Mouse (Mus musculus): ENCODE data around the gene Plscr1.

The Plscr1 gene

DNA sequence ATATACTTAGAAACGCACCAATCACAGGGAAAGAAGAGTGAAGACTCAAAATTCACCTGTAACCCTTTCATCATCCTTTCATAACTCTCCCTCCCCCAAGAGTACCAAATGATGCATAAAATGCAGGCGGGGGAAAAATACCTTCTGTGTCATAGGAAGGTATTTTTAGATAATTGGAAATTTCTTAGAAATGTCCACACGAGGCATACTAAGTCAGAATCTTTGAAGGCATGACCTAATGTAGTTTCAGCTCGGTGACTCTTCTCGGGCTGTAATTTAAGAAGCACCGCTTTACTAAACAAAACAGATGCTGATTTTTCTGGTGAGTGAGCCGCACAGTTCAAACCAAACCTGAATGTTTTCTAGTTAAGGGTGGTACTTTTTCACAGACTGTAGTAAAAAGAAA lies at the start of gene Plscr1:
Plscr1 (plus strand) TSS at position 304 of the 406 bp plus-strand sequence.
- DNase-seq: no peak

DNA sequence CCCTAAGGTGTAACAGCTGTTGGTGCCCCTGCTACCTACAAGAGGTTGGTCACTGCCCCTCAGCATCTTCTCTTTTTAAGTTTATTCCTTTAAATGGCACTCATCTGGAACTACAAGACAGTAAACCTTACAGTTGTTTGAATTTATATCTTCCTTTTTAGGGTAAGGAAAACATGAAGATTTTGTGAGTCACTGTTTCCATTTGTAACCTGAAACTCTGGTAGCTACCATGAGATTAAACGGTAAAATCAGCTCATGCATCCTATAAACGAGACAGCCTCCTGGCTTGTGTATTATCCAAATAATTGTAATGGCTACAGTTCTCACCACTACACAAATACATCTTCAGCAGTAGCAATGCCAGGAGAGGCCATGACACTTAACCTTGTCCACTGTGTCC lies 45.2 kb upstream of the Plscr1 start:
- no peak for DNase-seq

DNA sequence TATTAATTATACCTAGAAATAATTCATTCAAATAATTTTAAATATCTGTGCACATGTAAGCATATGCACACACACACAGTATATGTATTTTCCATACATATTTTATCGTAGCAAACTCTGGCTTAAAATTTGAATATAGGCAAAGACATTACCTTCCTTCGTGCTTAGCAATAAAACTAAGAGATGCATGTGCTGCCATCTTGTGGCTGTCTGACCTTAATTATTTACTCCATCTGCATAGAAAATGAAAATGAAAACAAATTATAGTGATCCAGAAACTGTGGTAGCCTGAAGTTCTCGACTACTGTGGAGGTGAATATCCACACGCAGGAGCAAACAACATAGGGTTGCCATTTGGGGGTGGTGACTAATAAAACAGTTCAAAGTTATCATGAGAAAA lies 42.2 kb upstream of the Plscr1 start:
- DNase-seq: peak; percentile 16

DNA sequence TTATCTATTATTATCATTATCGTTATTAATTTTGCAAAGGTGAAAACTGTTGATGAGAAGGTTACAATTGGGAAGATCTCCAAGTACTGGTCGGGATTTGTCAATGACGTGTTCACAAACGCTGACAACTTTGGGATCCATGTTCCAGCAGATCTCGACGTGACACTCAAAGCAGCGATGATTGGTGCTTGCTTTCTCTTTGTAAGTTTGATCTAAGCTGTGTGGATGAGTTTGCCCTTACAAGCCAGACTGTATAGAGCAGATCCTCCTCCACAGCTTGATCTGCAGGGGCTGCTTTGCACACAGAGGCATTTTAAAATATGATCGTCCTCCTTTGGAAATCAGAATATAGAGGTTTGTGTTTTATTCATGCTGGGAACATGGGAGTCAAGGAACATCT lies 41.8 kb upstream of the Plscr1 start:
- no peak for DNase-seq

DNA sequence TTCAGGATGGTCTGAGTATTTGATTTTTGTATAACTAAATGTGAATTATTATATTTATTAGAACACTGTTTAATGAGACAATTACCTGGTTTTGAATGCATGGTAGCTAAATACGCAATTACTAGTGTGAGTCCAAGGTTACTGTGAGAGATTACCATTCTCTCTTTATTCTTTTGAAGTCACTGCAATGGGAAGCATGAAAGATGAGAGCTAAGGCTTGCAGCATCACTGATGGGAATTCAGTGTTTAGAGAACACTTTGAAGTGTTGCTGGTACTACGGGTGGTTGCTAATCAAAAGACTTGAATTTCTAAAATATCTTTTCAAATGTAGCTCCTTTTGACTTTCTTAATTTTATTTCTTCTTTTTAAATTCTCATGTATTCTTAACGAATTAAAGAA lies 39.7 kb upstream of the Plscr1 start:
- no peak for DNase-seq

DNA sequence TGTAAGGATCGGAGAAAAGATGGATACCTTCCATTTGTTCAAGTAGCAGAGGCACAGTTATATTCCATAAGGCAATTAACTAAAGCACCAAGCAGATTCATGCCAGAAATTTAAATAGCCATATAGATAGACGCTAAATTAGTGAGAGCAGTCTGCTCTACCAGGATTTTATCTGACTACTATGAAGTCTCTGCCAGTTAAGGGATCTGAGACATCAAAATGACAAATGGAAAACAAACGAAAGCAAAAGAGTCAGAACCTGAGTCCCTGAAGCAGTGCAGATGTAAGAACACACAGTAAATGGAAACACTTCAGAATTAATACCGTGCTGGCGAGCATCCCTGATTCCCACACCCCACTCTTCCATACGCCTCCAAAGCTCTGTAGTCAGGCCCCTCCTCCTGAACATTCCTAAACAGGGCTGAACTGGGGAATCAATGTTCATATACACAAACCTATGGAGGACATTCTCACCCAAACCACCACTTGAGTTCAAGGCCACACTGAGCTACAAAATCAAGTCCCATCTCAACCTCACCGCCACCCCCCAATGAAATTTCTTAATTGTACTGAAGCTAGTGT lies 39.1 kb upstream of the Plscr1 start:
- DNase-seq: no peak

DNA sequence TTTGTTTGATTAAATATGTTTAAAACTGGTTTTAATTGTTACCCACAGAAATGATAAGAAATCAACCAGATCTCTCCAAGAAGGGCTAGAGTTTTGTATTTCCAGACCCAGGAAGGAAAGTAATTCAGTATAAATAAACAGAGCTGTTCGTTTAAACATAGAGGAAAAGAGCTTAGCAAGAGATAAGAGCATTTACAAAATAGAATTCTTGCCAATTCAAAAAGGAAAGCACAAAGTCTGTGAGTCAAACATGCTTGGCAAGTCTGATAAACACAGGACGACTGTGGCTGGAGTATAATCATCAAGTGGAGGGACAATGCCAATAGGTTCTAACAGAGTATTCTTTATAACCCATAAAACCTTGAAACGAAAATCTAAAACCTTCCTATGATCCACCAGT lies 38.5 kb upstream of the Plscr1 start:
- DNase-seq: no peak

DNA sequence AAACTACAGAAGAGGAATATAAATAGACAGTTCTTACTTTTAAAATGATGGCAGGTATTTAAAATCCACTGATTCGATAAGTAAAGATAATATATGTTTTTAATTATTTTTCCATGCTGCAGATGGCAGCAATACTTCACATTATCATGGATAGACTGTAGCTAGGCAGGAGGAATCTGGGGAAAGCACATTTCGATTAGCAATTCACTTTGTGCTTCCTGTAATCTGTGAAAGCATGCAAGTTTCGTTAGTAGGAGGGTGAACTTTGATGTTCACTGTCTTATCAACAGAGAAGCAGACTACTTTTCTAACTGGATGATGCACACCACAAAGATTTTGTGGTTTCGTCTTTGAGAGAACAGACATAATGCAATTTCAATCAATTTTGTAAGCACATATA lies 32.1 kb upstream of the Plscr1 start:
- no peak for DNase-seq

DNA sequence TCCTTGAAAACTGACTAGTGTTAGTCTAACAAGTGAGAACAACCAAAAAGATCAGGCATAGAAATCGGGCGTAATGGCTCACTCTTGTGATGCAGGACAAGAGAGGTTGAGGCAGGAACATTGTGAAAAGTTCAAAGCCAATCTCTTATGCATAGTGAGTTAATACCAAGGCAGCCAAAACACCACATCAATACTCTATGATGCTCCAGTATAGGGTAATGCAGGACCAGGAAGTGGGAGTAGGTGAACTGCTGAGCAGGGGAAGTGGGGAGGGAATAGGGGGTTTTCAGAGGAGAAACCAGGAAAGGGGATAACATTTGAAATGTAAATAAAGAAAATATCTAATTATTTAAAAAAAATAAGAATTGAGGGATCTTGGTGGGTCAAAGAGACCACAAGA lies 31.7 kb upstream of the Plscr1 start:
- DNase-seq: no peak

DNA sequence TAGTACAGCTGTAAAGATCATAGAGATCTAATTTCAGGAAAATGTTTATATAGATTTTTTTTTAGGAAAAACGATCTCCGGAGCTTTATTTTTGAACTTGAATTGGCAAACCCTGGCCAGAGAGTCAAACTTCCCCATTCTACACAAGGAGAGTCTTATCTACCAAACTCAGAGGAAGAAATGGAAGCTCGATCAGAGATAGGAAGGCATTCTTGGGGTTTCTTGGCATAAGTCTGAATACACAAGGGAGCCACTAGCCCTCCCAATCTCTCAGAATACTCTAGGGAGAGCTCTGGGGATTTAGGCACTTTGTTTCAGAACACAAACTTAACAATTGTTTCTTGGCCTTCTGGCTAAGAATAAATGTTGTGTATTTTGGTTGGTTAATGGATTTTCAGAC lies 29.4 kb upstream of the Plscr1 start:
- DNase-seq: no peak

DNA sequence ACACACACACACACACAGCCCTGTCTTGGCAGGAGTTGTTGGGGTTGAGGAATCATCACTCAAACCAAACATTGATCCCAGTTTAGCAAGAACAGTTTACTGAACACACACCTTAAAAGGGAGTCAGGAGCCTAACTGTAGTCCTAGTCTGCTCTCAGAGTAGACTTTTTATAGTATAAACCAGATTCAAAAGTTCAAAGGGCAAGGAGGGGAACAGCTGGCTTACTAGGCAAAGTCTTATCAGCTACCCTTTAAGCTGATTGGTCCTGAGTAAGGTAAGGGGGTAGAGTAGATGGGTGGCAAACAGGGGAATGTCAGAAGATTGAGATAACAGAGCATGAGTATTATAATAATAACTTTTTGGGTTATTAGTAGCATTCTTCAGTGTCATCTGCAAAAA lies 28.1 kb upstream of the Plscr1 start:
- DNase-seq: no peak

DNA sequence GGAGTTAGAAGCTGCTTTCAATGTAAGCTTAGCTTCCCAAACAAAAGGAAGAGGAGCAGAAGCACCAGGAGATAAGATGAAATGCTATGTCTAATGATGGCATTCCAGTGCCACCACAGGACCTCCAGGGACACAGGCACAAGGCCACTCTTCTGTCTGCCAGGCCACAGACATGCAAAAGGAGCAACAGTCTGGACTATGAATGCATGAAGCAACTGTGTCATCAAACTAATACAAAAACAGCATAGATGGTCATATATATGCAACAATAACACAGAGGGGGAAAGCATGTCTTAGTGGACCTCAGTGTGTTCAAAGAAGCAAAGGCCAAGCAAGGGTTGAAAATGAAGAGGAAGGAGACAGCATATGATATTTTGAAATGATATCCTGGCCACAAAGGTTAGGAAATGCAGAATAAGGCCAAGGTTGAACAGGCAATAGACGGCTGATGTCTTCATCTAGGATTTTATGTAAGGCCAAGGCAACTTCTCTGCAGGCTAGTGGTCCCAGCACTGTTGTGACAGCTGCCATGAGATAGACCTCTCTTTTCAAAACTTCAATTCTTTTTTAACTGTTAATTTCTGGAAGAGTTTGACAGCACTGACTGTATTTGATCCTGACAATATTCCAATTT lies 24.8 kb upstream of the Plscr1 start:
- DNase-seq: no peak

DNA sequence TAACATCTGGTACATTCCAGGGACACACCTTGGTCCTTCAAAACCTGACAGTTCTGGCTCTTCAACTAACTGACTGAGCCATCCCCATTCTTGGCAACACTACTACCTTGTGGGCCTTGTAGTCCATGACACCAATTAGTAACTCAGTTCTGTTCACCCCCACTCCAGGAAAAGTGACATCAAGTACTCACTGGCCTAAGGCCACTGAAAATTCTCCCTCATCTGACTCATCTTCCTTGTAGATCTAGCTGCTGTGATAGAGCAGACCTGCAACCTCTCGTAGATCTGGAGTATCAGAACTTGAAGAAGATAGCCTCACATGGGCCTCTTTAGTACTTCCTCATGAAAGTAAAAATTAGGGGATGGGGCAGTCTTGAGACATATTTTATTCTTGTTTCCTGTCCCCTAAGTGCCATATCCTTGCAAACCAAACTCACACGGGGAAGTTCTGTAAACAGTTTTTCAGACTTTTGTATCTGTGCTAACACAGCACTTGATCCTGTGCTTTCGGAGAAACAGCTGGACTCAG lies 23.4 kb upstream of the Plscr1 start:
- no peak for DNase-seq

DNA sequence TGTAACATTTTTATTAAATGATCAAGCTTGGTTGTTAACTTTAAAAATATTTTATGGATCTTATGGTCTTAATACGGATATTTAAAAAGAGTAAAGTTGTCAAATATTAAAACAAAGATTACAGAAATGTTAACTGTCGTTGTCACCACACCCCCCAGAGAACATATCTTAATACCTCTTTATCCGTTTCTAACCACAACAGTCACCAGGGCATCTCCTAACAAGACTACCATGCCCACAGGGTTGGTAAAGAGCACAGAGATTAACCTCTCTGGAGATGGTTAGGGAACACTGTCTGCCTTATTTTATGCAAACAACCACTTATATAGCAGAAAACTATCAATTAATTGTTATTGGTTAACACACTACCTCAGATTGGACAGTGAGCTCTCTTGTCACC lies 22.8 kb upstream of the Plscr1 start:
- DNase-seq: no peak

DNA sequence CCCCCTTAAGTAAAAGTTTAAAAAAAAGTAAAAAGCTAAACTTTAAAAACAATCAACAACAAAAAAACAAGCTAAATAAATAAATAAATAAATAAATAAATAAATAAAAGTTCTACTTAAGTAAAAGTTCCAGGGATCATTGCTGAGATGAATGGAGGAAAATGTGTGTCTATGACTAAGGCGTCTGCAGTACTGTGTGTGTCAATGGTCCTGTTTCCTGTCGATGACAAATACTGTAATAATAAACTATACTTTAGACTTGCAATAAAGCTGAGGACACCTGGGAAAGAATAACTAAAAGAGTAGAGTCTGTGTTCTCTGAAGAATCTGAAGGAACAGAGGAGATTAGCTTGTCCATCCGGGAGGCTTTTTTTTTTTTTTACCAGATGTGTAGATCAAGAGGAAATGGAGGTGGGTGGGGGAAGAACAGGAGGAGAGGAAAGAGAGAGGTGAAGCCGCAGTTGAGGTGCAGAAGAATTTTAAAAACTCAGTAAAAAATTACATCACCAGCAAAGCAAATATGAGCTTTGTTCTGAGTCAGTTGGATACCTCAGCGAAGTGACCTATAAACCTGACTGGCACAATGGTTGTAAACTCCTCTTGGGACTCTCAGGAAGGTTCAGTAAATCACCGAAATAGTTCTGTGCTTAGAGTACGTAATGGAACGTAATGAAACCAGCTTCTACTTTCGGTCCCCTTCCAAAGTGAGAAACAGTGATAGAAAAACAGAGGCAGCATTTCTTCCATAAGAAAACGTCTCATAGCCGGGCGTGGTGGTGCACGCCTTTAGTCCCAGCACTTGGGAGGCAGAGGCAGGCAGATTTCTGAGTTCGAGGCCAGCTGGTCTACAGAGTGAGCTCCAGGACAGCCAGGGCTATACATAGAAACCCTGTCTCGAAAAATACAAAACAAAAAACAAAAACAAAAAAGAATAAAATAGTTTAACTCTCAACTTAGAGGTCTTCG lies 20.4 kb upstream of the Plscr1 start:
- DNase-seq: no peak

DNA sequence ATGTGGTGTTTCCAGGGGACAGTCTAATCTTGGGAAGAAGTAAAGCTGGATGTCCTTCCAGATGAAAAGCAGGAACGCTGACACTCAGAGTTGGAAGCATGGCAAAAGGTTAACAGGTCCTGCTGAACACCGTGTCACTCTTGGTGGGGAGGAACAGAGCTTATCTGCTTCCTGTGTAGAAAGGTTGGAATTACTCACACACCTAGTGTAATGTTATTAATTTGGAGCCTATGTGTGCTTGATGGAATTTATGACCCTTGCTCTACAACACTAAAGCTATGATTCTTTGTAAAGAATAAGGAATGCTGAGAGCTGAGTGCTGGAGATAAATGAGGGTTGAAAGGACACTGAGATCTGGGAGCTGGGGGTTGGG lies 19.7 kb upstream of the Plscr1 start:
- DNase-seq: no peak

DNA sequence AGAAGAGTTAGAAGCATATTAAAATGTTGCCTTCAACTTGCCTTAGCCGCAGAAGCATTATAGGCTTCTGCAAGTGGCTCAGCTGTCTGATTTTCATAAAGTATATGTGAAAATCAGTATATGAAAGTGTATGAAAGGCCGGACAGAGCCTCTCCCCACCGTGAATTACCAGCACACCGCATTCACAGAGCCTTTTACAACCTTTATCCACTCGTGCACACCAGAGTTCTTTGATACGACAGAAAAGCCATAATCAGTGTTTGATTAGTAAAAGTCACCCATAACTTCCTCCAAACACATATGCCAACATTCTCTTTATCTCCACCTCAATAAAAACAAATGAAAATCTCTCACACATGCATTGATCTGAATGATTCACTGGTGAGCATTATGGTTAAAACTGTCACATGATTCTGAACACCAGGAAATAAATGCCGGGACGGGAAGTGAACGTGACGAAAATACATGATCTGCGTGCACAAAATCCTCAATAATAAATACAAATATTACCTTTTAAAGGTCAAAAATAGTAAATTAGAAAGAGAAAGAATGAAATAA lies 14.6 kb upstream of the Plscr1 start:
- DNase-seq: no peak

DNA sequence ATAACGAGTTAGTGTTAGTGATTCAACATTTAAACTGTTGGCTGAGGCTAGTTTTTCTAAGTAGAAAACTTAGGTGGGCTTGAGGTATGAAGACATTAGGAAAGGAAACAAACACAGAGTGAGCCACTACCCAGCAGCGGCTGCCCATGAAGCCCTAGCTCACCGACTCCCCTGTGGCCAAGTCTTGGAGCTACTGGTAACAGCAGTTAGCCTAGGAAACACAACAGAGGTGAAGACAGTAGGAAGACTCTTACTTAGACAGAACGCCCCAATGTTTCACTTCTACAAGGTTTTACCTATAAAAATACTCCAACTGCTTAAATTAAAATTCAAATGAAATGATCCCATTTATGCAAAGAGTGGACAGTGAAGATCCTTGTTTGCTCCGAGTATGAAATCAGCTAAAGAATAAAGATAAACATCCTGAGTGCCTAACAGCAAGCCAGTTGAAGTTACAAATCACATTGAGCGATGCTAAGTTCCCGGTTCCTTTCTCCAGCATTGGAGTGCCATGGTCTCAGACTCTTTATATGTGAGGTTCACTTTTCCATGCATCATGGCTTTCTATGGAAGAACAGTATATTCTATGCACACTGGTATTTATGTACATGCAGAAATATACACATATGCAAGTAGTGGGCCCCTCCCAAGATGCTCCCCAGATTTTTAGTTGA lies 640 bp upstream of the Plscr1 start:
- no peak for DNase-seq

DNA sequence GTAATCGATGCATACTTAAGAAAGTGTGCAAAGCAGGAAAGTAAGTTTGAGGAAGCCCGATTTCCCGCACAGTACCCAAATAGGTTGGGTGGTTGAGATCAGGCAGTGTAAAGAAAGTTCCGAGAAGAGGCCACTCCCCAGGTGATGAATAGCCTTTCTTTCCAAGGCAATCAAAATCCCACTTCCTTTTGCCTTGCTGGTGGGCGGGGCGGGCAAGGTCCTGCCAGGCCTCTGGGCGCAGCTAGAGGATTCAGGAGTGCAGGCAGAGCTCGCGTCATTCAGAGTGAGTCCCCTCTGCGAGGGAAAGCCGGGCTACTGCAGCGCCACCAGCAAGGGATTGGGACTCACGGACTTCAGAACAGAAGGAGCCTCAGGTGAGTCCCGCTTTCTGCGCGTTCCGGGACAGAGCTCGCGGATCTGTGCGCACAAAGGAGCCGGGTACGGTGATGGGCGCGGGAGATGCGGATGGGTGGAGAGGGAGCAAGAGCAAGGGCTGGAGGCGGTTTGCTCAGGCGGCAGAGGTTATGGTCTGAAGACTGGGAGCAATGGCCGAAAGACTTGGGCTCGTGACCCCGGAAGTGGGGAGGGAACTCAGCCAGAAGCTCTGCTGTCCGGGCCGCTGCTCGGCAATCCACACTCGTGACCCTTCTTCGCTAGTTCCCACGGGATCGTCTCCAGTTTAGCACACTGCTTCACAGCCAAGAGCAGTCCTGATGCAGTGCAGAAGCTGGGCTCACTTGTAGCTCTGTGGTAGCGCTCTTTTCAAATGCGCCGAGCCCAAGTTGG lies 630 bp downstream of the Plscr1 start:
- peak; percentile 32 for DNase-seq

DNA sequence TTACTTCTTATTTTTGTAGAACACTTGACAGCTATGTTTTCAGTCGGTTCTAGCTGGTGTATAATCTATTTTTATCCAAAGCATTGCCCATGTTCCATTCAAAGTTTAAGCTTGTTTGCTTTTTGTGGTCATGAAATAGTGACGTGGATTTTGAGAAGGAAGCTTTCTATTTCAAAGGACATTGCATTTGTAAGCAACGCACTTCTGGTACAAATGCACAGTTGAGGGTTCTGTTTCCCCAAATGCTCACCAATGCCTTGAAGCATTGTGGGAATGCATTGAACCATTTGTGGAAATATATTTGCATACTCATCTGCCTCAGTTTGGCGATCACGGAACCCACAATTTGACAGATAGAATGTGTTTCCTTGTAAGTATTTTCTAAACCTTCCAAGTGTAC lies 3.2 kb downstream of the Plscr1 start:
- no peak for DNase-seq

DNA sequence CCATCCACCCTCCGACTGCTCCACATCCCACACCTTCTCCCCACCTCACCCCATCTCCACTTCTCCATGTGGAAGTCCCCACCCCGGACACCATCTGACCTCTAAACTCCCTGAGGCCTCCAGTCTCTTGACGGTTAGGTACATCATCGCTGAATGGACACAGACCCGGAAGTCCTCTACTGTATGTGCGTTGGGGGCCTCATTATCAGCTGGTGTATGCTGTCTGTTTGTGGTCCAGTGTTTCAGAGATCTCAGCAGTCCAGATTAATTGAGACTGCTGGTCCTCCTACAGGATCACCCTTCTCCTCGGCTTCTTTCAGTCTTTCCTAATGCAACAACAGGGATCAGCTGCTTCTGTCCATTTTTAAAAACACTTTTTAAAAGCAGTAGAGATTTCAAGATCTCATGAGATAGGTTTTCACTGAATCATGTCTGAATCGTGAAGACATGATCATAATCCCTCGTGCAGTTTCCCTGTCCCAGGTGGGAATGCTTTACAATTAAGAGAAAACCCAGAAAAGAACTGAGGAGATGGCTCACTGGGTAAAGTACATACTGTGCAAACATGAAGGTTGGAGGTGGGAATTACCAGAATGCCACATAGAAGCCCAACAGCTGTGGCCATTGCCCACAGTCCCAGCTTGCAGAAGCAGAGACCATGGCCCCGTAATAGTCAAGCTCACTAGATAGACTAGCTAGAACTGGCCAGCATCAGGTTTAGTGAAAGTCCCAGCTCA lies 4.2 kb downstream of the Plscr1 start:
- DNase-seq: no peak
